Mouse (Mus musculus) cerebellum, adult (tissue): ENCODE data around the gene Tmem86a.
"Not testable (repeated sequence)": the region's sequence is repeated elsewhere in the genome, so short reads cannot be mapped to it uniquely, and the experiment has no call there.

Experiments used
- ATAC-seq: cut with Nextera tagmentation; 2 replicates; pipeline ENCODE4 v1.9.2; 2017; ENCODE audit warnings: mild to moderate bottlenecking, moderate library complexity, mixed read lengths; ENCODE audit not compliant: insufficient number of reproducible peaks, low FRiP score, low TSS enrichment

The Tmem86a gene

DNA sequence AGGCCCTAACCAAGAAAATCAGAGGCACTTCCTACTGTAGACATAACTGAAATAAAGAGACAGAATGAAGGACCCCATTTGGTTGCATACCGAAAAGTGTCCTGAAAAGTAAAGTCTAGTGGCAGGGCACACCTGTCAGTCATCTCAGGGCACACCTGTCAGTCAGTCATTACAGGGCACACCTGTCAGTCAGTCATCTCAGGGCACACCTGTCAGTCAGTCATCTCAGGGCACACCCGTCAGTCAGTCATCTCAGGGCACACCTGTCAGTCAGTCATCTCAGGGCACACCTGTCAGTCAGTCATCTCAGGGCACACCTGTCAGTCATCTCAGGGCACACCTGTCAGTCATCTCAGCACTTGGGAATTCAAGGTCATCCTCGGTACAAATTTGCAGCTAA is 23.5 kb upstream of the Tmem86a start:
- not testable (repeated sequence) for ATAC-seq

DNA sequence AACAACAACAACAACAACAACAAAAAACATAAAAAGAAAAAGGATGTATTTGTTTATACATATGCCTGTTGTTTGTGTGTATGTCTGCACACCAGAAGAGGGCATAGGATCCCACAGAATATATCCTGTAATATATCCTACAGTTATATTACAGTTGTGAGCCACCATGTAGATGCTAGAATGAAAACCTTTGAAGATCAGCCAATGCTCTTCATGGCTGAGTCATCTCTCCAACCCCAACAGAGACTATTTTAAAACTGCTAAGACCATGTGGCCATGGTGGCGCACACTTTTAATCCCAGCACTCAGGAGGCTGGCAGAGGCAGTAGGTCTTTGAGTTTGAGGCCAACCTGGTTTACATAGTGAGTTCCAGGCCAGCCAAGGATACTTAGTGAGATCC is 22.9 kb upstream of the Tmem86a start:
- ATAC-seq: no peak

DNA sequence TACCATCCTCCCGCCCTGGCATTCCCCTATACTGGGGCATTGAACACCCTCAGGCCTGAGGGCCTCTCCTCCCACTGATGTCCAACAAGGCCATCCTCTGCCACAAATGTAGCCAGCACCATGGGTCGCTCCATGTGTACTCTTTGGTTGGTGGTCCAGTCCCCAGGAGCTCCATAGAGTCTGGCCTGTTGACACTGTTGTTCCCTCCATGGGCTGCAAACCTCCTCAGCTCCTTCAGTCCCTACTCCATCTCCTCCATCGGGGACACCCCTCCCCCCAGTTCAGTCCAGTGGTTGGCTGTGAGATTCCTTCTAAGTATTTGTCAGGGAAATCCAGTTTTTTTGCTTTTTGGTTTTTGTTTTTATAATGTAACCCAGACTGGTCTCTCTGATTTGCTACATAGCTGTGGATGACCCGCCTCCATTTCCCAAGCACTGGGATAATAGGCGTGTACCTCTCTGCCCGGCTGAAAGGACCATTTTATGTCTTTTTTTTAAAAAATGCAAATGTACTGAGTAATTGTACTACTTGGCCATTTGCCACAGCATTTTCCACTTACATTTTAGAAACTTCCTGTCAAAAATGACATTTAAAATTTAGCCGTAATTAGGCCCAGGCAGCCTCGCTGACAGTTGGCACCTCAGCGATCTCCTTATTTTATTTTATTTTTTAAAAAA is 19.7 kb upstream of the Tmem86a start:
- no peak for ATAC-seq

DNA sequence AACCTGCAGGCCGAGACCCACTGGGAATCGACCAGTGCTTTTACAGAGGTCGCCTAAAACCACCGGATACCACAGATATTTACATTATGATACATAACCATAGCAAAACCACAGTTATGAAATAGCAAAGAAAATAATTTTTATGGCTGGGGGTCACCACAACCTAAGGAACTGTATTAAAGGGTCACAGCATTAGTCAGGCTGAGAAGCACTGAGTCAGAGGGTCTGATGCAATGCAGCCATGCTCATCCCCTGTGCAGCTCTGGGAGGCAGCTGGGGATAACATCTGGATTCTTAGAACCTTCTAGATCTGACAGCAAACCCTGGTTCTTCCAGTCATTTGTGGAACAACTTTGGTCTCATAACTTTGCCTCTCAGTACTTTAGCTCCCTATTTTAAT is 19.0 kb upstream of the Tmem86a start:
- ATAC-seq: no peak

DNA sequence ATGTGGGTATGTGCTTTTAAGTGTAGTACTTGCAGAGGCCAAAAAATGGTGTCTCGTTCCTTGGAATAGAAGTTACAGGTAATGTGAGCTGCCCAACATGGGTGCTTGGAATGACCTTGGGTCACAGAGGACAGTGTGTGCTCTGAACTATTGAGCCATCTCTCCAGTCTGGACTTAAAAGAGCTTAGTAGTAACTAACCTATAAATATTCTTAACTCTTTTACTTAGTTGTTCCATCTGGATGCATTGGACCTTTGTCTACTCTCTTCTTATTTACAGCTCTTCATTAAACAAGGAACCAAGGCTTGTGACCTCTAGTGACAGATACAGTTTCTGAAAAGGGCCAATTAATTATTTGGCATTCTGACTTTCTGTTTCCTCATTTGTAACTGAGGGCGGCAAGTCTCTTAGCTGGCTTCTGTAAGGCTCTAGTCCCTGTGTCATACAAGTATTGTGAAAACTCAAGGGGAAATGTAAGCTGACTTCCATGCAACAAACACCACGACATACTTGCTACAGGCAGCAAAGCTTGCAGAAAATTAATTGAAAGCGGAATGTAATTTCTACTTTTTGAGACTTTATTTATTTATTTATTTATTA is 15.5 kb upstream of the Tmem86a start:
- ATAC-seq: no peak

DNA sequence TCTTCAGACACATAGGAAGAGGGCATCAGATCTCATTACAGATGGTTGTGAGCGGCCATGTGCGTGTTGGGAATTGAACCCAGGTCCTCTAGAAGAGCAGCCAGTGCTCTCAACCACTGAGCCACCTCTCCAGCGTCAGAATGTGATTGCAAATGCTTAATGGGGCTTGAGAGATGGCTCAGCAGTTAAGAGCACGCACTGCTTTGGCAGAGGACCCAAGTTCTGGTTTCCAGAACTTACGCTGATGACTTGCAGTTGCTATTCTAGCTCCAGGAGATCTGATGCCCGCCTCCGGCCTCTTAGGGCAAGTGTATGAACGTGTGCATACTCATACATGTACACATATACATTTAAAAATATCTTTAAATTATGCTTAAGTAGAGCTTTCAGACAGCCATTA is 15.0 kb upstream of the Tmem86a start:
- ATAC-seq: no peak

DNA sequence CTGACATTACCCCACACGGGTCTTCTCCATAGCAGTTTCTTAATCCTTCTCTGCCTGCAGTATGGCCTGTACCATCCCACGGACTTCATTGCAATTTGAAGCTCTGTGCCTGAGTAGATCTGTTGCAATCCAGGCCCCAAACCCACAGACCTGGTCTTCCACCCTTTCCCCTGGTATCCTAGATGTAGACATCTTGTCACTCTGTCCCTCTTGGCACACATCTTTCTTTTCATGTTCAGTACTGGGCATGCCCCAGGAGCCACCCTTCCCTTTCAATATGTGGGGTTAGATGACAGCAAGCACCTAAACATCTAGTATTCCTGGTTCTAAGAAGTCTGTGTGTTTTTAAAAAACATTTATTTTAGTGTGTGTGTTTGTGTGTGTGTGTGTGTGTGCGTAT is 8.7 kb upstream of the Tmem86a start:
- no peak for ATAC-seq

DNA sequence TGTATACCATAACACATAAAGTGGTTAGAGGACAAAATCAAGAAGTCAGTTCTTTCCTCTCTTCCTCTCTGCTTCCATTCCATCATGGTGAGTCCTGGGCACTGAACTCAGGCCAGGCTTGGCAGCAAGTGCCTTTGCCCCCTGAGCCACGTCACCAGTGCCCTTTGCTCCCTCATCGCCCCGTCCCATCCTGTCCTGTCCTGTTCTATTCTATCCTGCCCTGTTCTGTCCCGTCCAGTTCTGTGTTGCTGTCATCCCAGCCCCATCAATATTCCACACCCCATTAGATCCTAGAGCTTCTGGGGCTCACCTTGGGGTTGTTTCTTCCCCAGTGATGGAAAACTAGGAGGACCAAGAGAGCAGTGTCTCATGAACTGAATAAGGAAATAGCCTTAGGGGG is 8.3 kb upstream of the Tmem86a start:
- no peak for ATAC-seq

DNA sequence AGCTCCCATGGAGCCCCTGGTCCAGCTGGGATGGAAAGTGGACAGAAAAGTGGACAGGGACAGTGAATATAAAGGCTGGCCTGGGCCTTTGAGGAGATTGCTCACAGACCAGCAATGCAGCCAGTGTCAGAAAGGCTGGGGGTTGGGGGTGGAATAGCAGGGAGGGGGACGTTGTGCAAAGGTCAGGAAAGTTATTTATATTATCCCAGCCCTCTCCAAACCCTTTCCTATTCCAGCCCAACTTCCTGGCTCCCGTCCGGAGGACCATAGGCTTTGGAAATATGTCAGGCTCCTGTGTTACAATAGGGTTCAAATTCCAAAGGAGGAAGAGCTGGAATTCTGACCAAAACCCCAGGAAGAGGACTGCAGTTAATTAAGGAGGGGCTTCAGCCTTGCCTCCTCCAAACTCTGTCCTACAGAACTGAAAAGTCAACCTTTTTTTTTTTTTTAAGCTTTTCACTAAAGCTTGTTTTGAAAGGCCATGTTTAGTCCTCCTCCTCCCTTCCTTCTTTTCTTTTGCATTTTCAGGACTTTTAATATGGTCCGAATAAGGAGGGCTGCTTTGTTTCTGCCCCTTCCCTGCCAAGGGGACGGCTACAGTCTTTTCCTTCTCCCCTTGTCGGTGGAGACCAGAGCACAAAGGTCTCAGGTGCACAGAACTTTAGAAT is 7.4 kb upstream of the Tmem86a start:
- no peak for ATAC-seq

DNA sequence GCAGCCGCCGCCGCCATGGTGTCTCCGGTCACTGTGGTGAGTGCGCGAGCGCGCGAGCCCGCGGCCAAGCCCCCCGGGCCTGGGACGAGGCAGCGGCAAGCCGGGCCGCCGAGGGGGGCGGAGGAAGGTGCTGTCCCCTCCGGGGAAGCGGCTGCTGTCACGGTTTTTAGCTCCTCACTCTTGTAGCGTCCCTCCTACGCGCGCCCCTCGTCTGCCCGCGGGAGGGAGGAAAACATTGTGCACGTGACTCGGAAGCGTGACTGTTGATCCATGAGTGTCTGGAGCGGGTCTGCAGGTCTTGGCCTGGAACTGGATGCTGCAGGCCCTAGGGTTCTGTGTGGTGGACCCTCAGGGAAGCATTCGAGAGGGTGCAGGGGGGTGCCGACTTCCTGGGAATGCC is 365 bp downstream of the Tmem86a start:
- 0 out of 2 replicates have a peak, but pooled peaks have one; percentile 6 for ATAC-seq

DNA sequence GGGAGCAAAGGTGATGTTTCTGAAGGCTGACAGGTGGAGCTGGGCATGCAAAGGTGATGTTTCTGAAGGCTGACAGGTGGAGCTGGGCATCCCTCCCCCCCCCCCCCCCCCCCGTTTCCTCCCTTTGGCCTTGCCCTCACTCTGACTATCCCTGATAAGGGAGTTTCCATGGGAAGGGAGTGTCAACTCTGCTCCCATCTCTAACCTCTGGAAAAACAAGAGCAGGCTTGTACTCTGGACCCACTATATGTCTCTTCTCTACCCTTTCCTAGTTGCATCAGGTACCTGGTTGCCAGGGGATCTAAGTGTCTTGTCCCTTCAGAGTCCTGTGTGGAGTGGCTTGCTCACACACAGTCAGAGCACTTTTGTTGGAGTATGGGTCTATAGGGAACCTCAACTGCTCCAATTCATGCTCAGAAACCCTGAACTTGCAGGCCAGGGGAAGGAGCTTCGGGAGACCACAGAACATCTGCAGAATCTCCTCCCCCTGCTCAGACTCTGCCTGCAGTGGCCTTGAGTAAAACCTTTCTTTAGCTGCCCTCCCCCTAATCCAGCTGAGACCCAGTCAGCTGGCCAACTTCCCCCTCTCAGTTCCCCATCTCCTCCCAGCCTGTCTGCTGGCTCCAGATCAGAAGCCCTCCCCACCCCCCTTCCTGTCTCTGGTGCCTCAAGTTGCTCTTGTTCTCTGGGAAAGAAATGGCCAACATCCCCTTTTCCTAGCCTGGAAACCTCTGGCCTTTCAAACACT is 1.2 kb downstream of the Tmem86a start:
- no peak for ATAC-seq

DNA sequence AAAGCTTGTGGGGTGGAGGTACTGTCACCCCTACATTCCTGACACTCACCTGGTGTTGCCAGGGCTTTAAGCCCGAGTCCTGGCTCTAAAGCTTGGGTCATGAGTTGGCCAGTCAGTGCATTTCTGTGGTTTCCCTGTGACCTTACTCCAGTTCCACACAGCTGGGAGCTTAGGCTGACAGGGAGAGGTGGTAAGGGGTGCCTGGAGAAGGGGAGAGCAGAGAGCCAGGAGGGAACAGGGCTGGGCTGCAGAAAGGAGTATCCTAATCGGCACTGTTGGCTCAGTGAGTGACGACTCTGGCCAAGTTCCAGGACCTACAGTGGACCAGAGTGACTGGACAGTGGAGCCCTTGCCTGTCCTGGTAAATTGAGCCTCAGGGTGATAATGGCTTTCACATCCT is 1.9 kb downstream of the Tmem86a start:
- ATAC-seq: no peak

DNA sequence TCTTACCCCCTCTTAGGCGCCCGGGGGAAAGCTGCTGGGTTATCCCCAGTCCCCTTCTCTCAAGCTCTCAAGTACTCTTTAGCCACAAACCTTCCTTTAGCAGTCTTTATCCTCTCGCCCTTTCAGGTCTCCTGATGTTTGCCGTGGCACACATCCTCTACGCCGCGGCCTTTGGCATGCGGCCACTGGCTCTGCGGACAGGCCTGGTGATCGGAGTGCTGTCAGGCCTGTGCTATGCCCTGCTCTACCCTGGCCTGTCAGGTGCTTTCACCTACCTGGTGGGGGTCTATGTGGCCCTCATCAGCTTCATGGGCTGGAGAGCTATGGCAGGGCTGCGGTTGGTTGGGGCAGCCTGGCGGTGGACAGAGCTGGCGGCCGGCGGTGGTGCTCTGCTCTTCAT is 2.9 kb downstream of the Tmem86a start:
- no peak for ATAC-seq

DNA sequence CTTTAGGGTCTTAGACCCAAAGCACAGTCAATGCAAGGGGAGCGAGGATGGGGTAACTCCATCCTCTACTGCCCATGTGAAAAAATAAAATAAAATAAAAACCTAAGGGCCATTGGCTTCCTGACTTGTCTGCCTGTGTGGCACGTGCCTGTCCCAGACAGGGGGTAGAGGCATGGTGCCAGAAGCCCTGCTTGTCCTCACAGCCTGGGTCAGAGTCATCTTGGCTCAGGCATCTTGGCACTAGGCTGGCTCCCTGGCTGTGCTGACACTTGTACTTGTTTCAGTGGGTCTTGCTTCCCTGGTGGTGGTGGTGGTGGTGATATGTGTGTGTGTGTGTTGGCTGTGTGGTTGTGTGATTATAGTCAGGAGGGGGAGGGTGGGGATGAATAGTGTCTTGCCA is 4.3 kb downstream of the Tmem86a start:
- ATAC-seq: no peak

DNA sequence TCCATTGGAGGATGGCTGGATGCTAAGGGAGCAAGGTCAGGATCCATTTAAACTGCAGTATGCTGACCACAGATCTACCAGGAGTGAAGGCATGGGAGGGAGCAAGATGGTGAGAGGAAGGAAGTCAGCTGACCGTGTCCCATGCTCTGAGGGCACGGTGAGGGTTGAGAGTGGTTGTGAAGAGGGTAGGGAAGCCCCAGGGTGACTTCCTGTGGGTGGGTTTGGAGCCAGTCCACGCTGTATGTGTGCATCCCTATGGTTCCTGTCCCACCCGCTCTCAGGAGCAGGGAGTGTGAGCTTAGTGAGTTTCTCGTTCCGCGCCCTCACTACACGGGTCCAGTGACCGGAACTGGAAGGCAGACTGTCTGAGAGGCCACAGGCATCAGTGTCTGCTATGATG is 5.3 kb downstream of the Tmem86a start:
- ATAC-seq: no peak

DNA sequence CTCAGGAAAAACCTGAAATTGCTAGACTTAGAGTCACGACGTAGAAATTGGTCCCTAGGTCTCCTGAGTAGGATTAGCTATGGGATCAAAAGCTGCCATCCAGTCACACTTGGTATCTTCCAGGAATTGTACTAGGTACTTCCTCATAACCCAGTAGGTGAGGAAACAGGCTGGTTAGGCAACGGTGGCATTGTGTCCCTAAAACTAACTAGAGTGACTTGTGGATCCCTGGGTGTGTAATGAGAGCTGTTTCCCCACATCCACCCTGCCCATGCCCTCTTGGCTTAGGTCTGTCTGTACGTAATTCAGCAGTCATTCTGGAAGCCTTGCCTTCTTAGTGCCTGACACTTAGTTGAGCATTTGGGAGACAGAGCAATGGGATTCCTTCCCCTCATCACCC is 5.9 kb downstream of the Tmem86a start:
- no peak for ATAC-seq

DNA sequence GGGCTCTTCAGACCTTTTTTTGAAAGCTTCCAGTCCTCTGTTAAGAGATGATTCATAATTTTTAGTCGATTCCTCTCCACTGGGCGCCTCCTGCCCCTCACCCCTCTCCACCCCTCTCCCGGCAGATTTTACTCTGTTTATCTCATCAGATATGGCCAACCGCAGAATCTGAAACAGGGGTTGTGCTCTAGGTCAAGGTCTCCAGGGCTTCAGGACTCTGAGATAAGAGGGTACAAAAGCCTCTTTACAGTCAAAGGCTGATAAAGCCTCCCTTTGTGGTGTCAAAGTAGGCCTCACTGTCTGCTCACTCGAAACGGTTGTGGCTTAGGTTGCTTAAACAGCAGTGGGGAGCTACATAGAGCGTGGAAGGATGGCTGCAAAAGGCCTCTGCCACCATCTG is 8.9 kb downstream of the Tmem86a start:
- ATAC-seq: no peak

DNA sequence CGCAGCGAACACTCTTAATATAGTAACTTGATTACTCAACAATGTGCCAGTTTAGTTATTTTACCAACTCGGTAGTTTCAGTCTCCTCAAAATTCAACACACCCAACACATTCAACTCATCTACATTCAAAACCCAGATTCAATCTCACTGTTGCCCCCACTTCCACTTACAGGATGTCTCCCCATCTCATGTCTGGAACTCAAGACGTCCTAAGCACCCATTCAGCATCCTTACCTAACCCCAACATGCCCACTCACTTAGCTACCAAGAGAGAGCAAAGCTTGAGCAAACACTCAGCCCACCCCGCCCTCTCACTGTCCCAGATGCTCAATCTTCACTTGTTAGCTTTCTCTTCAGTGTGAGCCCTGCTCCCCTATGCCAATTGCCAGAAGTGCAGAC is 11.2 kb downstream of the Tmem86a start:
- ATAC-seq: no peak

DNA sequence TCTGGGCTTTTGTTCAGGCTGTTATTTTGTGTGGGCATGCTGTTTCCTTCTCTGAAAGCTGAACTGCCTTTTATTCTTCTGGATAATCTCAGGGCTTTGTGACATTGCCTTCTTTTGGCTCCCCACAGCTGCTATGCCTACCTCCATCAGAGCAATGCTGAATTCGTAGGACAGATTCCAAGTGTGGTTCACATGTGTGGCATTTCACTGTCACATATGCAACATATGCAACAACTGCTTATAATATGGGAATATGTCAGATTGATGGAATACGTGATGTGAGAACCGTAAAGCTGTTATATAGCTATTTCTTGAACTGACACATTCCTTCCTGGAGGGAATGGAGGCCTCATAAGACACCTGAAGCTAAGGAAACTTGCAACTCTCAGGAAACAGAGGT is 16.5 kb downstream of the Tmem86a start:
- ATAC-seq: no peak

DNA sequence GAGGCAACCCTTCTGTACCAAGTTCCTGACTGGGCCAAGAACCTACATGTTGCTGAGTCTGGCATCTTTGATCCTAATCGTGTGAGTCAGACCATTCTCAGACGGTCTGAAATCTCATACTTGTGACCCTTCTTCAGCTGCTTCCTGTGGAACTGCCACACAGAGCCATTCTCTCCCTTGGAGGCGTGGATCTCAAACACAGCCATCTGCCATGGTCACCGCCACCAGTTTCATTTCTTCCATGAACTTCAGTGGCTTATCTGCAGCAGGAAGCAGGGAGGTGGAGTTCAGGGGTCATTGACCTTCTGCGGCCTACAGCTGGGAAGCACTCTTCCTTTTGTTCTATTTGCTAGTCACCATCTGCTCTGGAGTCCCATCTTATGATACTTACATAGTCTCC is 17.5 kb downstream of the Tmem86a start:
- no peak for ATAC-seq

DNA sequence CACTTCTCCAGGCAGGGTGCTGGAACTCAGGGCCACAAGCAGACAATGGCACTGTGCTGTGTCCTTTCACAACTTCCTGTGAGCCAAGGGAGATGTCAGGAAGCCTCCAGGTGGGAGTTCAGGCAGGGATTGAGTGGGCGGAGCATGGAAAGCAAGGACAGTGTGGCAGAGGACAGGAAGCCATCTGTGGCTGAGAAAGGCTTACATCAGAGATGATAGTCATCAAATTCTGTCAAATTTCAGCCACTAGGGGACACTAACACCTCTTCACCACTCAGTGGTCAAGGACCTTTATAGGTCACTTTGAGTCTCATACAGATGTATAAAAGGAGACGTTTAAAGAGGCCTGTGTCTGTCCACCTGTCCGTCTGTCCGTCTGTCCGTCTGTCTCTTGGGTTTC is 22.1 kb downstream of the Tmem86a start:
- ATAC-seq: no peak
